Mouse (Mus musculus) MEL (cell line): Measurements from ENCODE around the gene Plekhg6. TPM values are rescaled to one million over a fixed set of nuclear protein-coding genes. Genes with fewer than 3 reads are reported as not detected.

Source experiments
- DNase-seq: peaks from one replicate; pipeline ENCODE4 v3.0.0; 2011; ENCODE audit warnings: low read depth, low spot score
- H3K27ac ChIP-seq: 2 replicates; pipeline ENCODE4 v1.5.1; 2012; ENCODE audit warnings: low read depth, mild to moderate bottlenecking, control low read depth, low read length, moderate library complexity; ENCODE audit not compliant: control insufficient read depth
- H3K27me3 ChIP-seq, 2 experiments: fragments of 150-350 bp in 1 of 2; sonication (generic) in 1 of 2; 2 replicates each; pipeline ENCODE4 v1.6.1; 2012; ENCODE audit warnings: low read length in 2 of 2, mild to moderate bottlenecking in 2 of 2, improper control_type of control experiment in 1 of 2, moderate library complexity in 1 of 2; ENCODE audit not compliant: insufficient read depth in 2 of 2, control insufficient read depth in 1 of 2
- H3K36me3 ChIP-seq, 2 experiments: 2 replicates each; pipeline ENCODE4 v1.6.1; 2012 to 2014; ENCODE audit warnings: low read length in 2 of 2, improper control_type of control experiment in 1 of 2, inconsistent platforms in 1 of 2, mild to moderate bottlenecking in 1 of 2; ENCODE audit not compliant: insufficient read depth in 2 of 2, control insufficient read depth in 1 of 2
- H3K4me1 ChIP-seq, 2 experiments: fragments of 150-350 bp in 1 of 2; sonication (generic) in 1 of 2; 2 replicates each; pipeline ENCODE4 v1.6.1; 2012; ENCODE audit warnings: low read length in 2 of 2, improper control_type of control experiment in 1 of 2, mild to moderate bottlenecking in 1 of 2; ENCODE audit not compliant: insufficient read depth in 2 of 2, control insufficient read depth in 1 of 2
- H3K4me3 ChIP-seq, 2 experiments: fragments of 150-350 bp in 1 of 2; sonication (generic) in 1 of 2; 2 replicates each; pipeline ENCODE4 v1.5.1; 2012; ENCODE audit warnings: low read depth in 2 of 2, low read length in 2 of 2, mild to moderate bottlenecking in 2 of 2, moderate library complexity in 2 of 2, control low read depth in 1 of 2, improper control_type of control experiment in 1 of 2; ENCODE audit not compliant: control insufficient read depth in 1 of 2, insufficient read depth in 1 of 2
- H3K79me2 ChIP-seq: 2 replicates; pipeline ENCODE4 v1.6.1; 2012; ENCODE audit warnings: mild to moderate bottlenecking, low read length, moderate library complexity; ENCODE audit not compliant: control insufficient read depth, poor library complexity, insufficient read depth
- H3K9ac ChIP-seq: 2 replicates; pipeline ENCODE4 v1.6.1; 2012; ENCODE audit warnings: low read depth, mild to moderate bottlenecking, control low read depth, low read length, moderate library complexity; ENCODE audit not compliant: control insufficient read depth, poor library complexity, severe bottlenecking
- H3K9me3 ChIP-seq: fragments of 150-350 bp; sonication (generic); replicated peaks from 2 replicates; pipeline ENCODE4 v1.6.1; 2012; ENCODE audit warnings: mild to moderate bottlenecking, low read length, improper control_type of control experiment, moderate library complexity; ENCODE audit not compliant: insufficient read depth
- CHD2 ChIP-seq: IDR thresholded peaks from 2 replicates; pipeline ENCODE4 v1.6.1; 2011; ENCODE audit warnings: low read length, improper control_type of control experiment
- E2F4 ChIP-seq: IDR thresholded peaks from 2 replicates; pipeline ENCODE4 v1.6.1; 2011; ENCODE audit warnings: low read depth, low read length, improper control_type of control experiment, borderline replicate concordance
- ETS1 ChIP-seq: IDR thresholded peaks from 2 replicates; pipeline ENCODE4 v1.6.1; 2012; ENCODE audit warnings: low read depth, mild to moderate bottlenecking, inconsistent platforms, low read length, improper control_type of control experiment, moderate library complexity
- GABPA ChIP-seq: IDR thresholded peaks from 2 replicates; pipeline ENCODE4 v1.6.1; 2012; ENCODE audit warnings: low read depth, mild to moderate bottlenecking, inconsistent platforms, low read length, improper control_type of control experiment, moderate library complexity
- GATA1 ChIP-seq: IDR thresholded peaks from 2 replicates; pipeline ENCODE4 v1.6.1; 2011; ENCODE audit warnings: low read depth, low read length, improper control_type of control experiment
- HCFC1 ChIP-seq: IDR thresholded peaks from 2 replicates; pipeline ENCODE4 v1.6.1; 2012; ENCODE audit warnings: low read depth, mild to moderate bottlenecking, inconsistent platforms, low read length, improper control_type of control experiment, moderate library complexity
- KAT2A ChIP-seq: conservative IDR thresholded peaks from 2 replicates; pipeline ENCODE4 v1.6.1; 2012; ENCODE audit warnings: low read depth, low read length, improper control_type of control experiment, inconsistent platforms
- MAZ ChIP-seq: IDR thresholded peaks from 2 replicates; pipeline ENCODE4 v1.6.1; 2012; ENCODE audit warnings: low read depth, mild to moderate bottlenecking, inconsistent platforms, low read length, improper control_type of control experiment
- MXI1 ChIP-seq: IDR thresholded peaks from 2 replicates; pipeline ENCODE4 v1.6.1; 2011; ENCODE audit warnings: mild to moderate bottlenecking, low read depth, low read length, improper control_type of control experiment
- NELFE ChIP-seq: IDR thresholded peaks from 2 replicates; pipeline ENCODE4 v1.6.1; 2011; ENCODE audit warnings: low read depth, low read length, improper control_type of control experiment
- POLR2AphosphoS2 ChIP-seq: IDR thresholded peaks from 2 replicates; pipeline ENCODE4 v1.6.1; 2011; ENCODE audit warnings: low read length, improper control_type of control experiment
- SIN3A ChIP-seq: IDR thresholded peaks from 2 replicates; pipeline ENCODE4 v1.6.1; 2012; ENCODE audit warnings: low read length, improper control_type of control experiment, inconsistent platforms
- TAL1 ChIP-seq: IDR thresholded peaks from 2 replicates; pipeline ENCODE4 v1.6.1; 2012; ENCODE audit warnings: mild to moderate bottlenecking, inconsistent platforms, low read length, moderate library complexity, mixed read lengths
- TBP ChIP-seq: IDR thresholded peaks from 2 replicates; pipeline ENCODE4 v1.8.0; 2011; ENCODE audit warnings: low read depth, low read length, improper control_type of control experiment
- TCF12 ChIP-seq: IDR thresholded peaks from 2 replicates; pipeline ENCODE4 v1.6.1; 2014; ENCODE audit warnings: low read depth, mild to moderate bottlenecking, inconsistent platforms, low read length, improper control_type of control experiment, moderate library complexity
- USF1 ChIP-seq: IDR thresholded peaks from 2 replicates; pipeline ENCODE4 v1.6.1; 2014; ENCODE audit warnings: low read depth, mild to moderate bottlenecking, inconsistent platforms, low read length, improper control_type of control experiment, moderate library complexity
- USF2 ChIP-seq, 2 experiments: IDR thresholded peaks; 2 replicates each; pipeline ENCODE4 v1.6.1; 2011 to 2012; ENCODE audit warnings: improper control_type of control experiment in 2 of 2, low read length in 2 of 2, borderline replicate concordance in 1 of 2, inconsistent platforms in 1 of 2, low read depth in 1 of 2, mild to moderate bottlenecking in 1 of 2; ENCODE audit not compliant: insufficient read depth in 1 of 2
- ZC3H11A ChIP-seq: IDR thresholded peaks from 2 replicates; pipeline ENCODE4 v1.6.1; 2012; ENCODE audit warnings: low read depth, mild to moderate bottlenecking, inconsistent platforms, low read length, improper control_type of control experiment
- ZKSCAN1 ChIP-seq: IDR thresholded peaks from 2 replicates; pipeline ENCODE4 v1.6.1; 2012; ENCODE audit warnings: low read depth, mild to moderate bottlenecking, inconsistent platforms, low read length, improper control_type of control experiment, moderate library complexity
- ZMIZ1 ChIP-seq: IDR thresholded peaks from 2 replicates; pipeline ENCODE4 v1.6.1; 2012; ENCODE audit warnings: low read depth, mild to moderate bottlenecking, inconsistent platforms, low read length, improper control_type of control experiment, moderate library complexity
- ZNF384 ChIP-seq: IDR thresholded peaks from 2 replicates; pipeline ENCODE4 v1.6.1; 2012; ENCODE audit warnings: low read depth, mild to moderate bottlenecking, inconsistent platforms, low read length, improper control_type of control experiment
- polyA plus RNA-seq, 2 experiments: library from polyadenylated mRNA; stranded (reverse) in 1 of 2; unstranded in 1 of 2; fragments of >175 nt in 1 of 2; fragments of >200 nt in 1 of 2; gene quantifications; 2 replicates each; pipeline versions ENCODE4 v1.2.1 to v1.2.4; 2012; ENCODE audit warnings: low replicate concordance in 2 of 2, low read depth in 1 of 2; ENCODE audit not compliant: insufficient read length in 2 of 2, insufficient read depth in 1 of 2, missing spikeins in 1 of 2
- total RNA-seq: library from RNA; depleted of rRNA; stranded (reverse); fragments of 300-350 nt; gene quantifications from 2 replicates; pipeline ENCODE4 v1.2.3, GENCODE M21; 2012

Gene Plekhg6
- total and polyA plus RNA-seq, 3 experiments, result 0.13 TPM; not detected in 2

GRCm38 (mm10) chr6:125338791-125339660 lies 41.6 kb downstream of the Plekhg6 start:
- no peaks in the 10 kb centered on the region for H3K9me3 ChIP-seq
- TF ChIP-seq KAT2A (no peak), ZKSCAN1 (no peak), USF1 (no peak), TAL1 (no peak), SIN3A (no peak), POLR2AphosphoS2 (no peak), GATA1 (no peak), TBP (no peak)
- TF ChIP-seq, all 39 proteins: peak for 0
- Histone ChIP-seq H3K4me3 (no peak overlapping the region), H3K27ac (no peak overlapping the region), H3K36me3 (no peaks in the 10 kb centered on the region), H3K4me1 (no peaks in the 10 kb centered on the region), H3K79me2 (no peaks in the 10 kb centered on the region), H3K9ac (no peak overlapping the region), H3K27me3 (peaks cover 1 to 2% of the 10 kb centered on the region in 2 experiments)
- no peak for DNase-seq

GRCm38 (mm10) chr6:125334356-125334755 lies 46.2 kb downstream of the Plekhg6 start:
- Histone ChIP-seq H3K9ac (no peak overlapping the region), H3K9me3 (no peaks in the 10 kb centered on the region), H3K27me3 (peaks cover 2 to 5% of the 10 kb centered on the region in 2 experiments), H3K36me3 (no peaks in the 10 kb centered on the region; a peak in 1 of 4 replicates), H3K27ac (no peak overlapping the region), H3K4me3 (no peak overlapping the region), H3K79me2 (no peaks in the 10 kb centered on the region), H3K4me1 (no peaks in the 10 kb centered on the region)
- no peak for DNase-seq
- no peak for TF ChIP-seq CHD2
- no peak for TF ChIP-seq ZC3H11A
- TF ChIP-seq MXI1, result no peak
- no peak for TF ChIP-seq USF2 (IDR thresholded peaks at IDR 0.05; ENCODE audit: borderline replicate concordance in 1 of 2, insufficient read depth in 1 of 2, low read depth in 1 of 2, low read length in 2 of 2)
- TF ChIP-seq ZMIZ1, result no peak
- no peak for TF ChIP-seq E2F4
- TF ChIP-seq ZNF384, result no peak
- TF ChIP-seq GABPA, result no peak
- no peak for TF ChIP-seq MAZ
- TF ChIP-seq TCF12, result no peak
- TF ChIP-seq ETS1, result no peak
- no peak for TF ChIP-seq TAL1
- no peak for TF ChIP-seq KAT2A
- no peak for TF ChIP-seq NELFE
- no peak for TF ChIP-seq HCFC1
